Mouse (Mus musculus): ENCODE results near the gene Nolc1. TPM values are rescaled to one million over a fixed set of nuclear protein-coding genes. Genes with fewer than 3 reads are reported as not detected.

The Nolc1 gene
- polyA plus RNA-seq, 1 experiment from 2014 or later = 102 TPM

Other genes with a start within 250 kb of the Nolc1 start
- gene Armh3, start 77.4 kb upstream of the Nolc1 start, polyA plus RNA-seq (2014; fragmentation: Nextera tagmentation; extraction: Ambion mirVana) = 13.7 and 15.3 TPM in 2 replicates
- 1.0 and 1.9 TPM in 2 replicates for gene Hps6, start 72.4 kb upstream of the Nolc1 start, polyA plus RNA-seq (2014; fragmentation: Nextera tagmentation; extraction: Ambion mirVana)
- 42.7 and 45.8 TPM in 2 replicates for gene Pprc1, start 31.0 kb upstream of the Nolc1 start, polyA plus RNA-seq (2014; fragmentation: Nextera tagmentation; extraction: Ambion mirVana)
- gene Ldb1, start 30.6 kb upstream of the Nolc1 start, polyA plus RNA-seq (2014; fragmentation: Nextera tagmentation; extraction: Ambion mirVana) = 87.9 and 95.8 TPM in 2 replicates
- gene Elovl3, start 56.0 kb downstream of the Nolc1 start, polyA plus RNA-seq (2014; fragmentation: Nextera tagmentation; extraction: Ambion mirVana) = not detected in 2 replicates
- 0.65 and 0.88 TPM in 2 replicates for gene Pitx3, start 72.5 kb downstream of the Nolc1 start, polyA plus RNA-seq (2014; fragmentation: Nextera tagmentation; extraction: Ambion mirVana)
- gene Gbf1, start 76.6 kb downstream of the Nolc1 start, polyA plus RNA-seq (2014; fragmentation: Nextera tagmentation; extraction: Ambion mirVana) = 43.8 and 63.0 TPM in 2 replicates
- gene Nfkb2, start 228.5 kb downstream of the Nolc1 start, polyA plus RNA-seq (2014; fragmentation: Nextera tagmentation; extraction: Ambion mirVana) = 2.7 and 4.6 TPM in 2 replicates

Data from hindbrain, embryonic 11.5 days (tissue).